Mouse (Mus musculus) myocyte (in vitro differentiated cells): Measurements from ENCODE around the gene S100a6.

Experiments
- E2F4 ChIP-seq: IDR thresholded peaks from one replicate; pipeline ENCODE4 v1.6.1; 2011; ENCODE audit warnings: mild to moderate bottlenecking, control low read depth, moderate library complexity; ENCODE audit not compliant: insufficient read depth
- MAX ChIP-seq: IDR thresholded peaks from one replicate; pipeline ENCODE4 v1.6.1; 2011; ENCODE audit warnings: low read depth, mild to moderate bottlenecking, control low read depth
- MYOG ChIP-seq, 3 experiments: IDR thresholded peaks; one replicate each; pipeline ENCODE4 v1.6.1; 2011; ENCODE audit warnings: control low read depth in 2 of 3, low read depth in 2 of 3, mild to moderate bottlenecking in 2 of 3; ENCODE audit not compliant: insufficient read length in 2 of 3, control insufficient read depth in 1 of 3, insufficient read depth in 1 of 3
- POLR2A ChIP-seq: IDR thresholded peaks from one replicate; pipeline ENCODE4 v1.6.1; 2011; ENCODE audit warnings: low read depth, mild to moderate bottlenecking, control low read depth, moderate library complexity; ENCODE audit not compliant: insufficient read length
- POLR2AphosphoS2 ChIP-seq: IDR thresholded peaks from one replicate; pipeline ENCODE4 v1.6.1; 2011; ENCODE audit warnings: low read depth, control low read depth; ENCODE audit not compliant: insufficient read length
- REST ChIP-seq: IDR thresholded peaks from one replicate; pipeline ENCODE4 v1.6.1; 2011; ENCODE audit warnings: mild to moderate bottlenecking, control low read depth, moderate library complexity; ENCODE audit not compliant: insufficient read depth, insufficient read length
- SRF ChIP-seq: IDR thresholded peaks from one replicate; pipeline ENCODE4 v1.6.1; 2011; ENCODE audit warnings: low read depth; ENCODE audit not compliant: control insufficient read depth, insufficient read length
- TCF12 ChIP-seq: IDR thresholded peaks from one replicate; pipeline ENCODE4 v1.6.1; 2011; ENCODE audit warnings: mild to moderate bottlenecking, control low read depth; ENCODE audit not compliant: poor library complexity, insufficient read depth, severe bottlenecking

DNA sequence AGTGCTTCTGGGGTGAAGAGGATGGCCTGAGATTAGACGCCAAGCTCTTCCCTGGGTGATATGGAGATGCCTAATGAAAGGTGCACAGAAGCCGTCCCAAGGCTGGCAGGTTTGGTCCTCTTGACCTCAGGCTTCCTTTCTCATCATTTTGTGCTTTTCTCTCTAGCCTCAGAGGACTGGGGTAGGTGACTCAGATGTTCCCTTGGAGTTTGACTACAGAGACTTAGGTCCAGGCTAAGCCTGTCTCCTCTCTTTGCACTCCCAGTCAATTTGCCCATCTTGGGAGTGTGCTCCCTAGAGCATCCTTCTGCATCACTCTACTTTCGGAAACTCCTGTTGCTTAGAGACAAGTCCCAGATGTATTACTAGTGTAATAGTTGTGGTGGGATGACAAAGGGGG, 5.3 kb upstream of the S100a6 start:
- TF ChIP-seq E2F4 (no peak), POLR2A (peak; percentile 28), REST (no peak), POLR2AphosphoS2 (peak; percentile 36), TCF12 (no peak), SRF (no peak), MYOG (IDR thresholded peaks at IDR 0.05; ENCODE audit: control insufficient read depth in 1 of 3, insufficient read depth in 1 of 3, insufficient read length in 2 of 3, low read depth in 2 of 3) (no peak), MAX (no peak)
